Mouse (Mus musculus) hindbrain, embryonic 16.5 days (tissue): ENCODE data around the gene Cdk1. TPM values are rescaled to one million over a fixed set of nuclear protein-coding genes. Genes with fewer than 3 reads are reported as not detected.

Experiments
- ATAC-seq: fragments of 200-750 bp; cut with Nextera tagmentation; 2 replicates; pipeline ENCODE4 v1.8.0; 2017; ENCODE audit warnings: moderate TSS enrichment, moderate library complexity
- H3K27ac ChIP-seq: fragments of 300-500 bp; sonication (generic); 2 replicates; pipeline ENCODE4 v1.5.1; 2014; ENCODE audit warnings: low read depth, mild to moderate bottlenecking, control low read depth, low read length, moderate library complexity
- H3K27me3 ChIP-seq: fragments of 300-500 bp; sonication (generic); replicated peaks from 2 replicates; pipeline ENCODE4 v1.6.1; 2014; ENCODE audit warnings: low read length; ENCODE audit not compliant: control insufficient read depth, insufficient read depth
- H3K36me3 ChIP-seq: fragments of 300-500 bp; sonication (generic); 2 replicates; pipeline ENCODE4 v1.6.1; 2014; ENCODE audit warnings: mild to moderate bottlenecking, low read length, moderate library complexity, mixed read lengths; ENCODE audit not compliant: control insufficient read depth, insufficient read depth
- H3K4me1 ChIP-seq: fragments of 300-500 bp; sonication (generic); 2 replicates; pipeline ENCODE4 v1.6.1; 2014; ENCODE audit warnings: low read depth, low read length; ENCODE audit not compliant: control insufficient read depth, insufficient read depth
- H3K4me2 ChIP-seq: fragments of 300-500 bp; sonication (generic); 2 replicates; pipeline ENCODE4 v1.6.1; 2014; ENCODE audit warnings: mild to moderate bottlenecking, low read length, control low read depth, moderate library complexity
- H3K4me3 ChIP-seq: fragments of 300-500 bp; sonication (generic); 2 replicates; pipeline ENCODE4 v1.5.1; 2014; ENCODE audit warnings: mild to moderate bottlenecking, low read length, control low read depth, moderate library complexity
- H3K9ac ChIP-seq: fragments of 300-500 bp; sonication (generic); 2 replicates; pipeline ENCODE4 v1.6.1; 2014; ENCODE audit warnings: low read depth, mild to moderate bottlenecking, control low read depth, low read length, moderate library complexity
- H3K9me3 ChIP-seq: fragments of 300-500 bp; sonication (generic); 2 replicates; pipeline ENCODE4 v1.6.1; 2014; ENCODE audit warnings: mild to moderate bottlenecking, low read length, moderate library complexity; ENCODE audit not compliant: control insufficient read depth
- WGBS: fragments of 180-500 bp; shearing (Covaris S2); extraction: QIAGEN DNeasy Blood & Tissue Kit; methylation state at CpG from one replicate; pipeline ENCODE4 v1.1.7; 2014; 5-methylcytosine and 5-hydroxymethylcytosine counted together
- polyA plus RNA-seq: library from polyadenylated mRNA; unstranded; fragments of >200 nt; fragmentation: Nextera tagmentation; extraction: Ambion mirVana; gene quantifications from 2 replicates; pipeline ENCODE4 v1.2.1, GENCODE M21; 2015

Gene Cdk1
- polyA plus RNA-seq = 82.9 and 89.3 TPM in 2 replicates

DNA sequence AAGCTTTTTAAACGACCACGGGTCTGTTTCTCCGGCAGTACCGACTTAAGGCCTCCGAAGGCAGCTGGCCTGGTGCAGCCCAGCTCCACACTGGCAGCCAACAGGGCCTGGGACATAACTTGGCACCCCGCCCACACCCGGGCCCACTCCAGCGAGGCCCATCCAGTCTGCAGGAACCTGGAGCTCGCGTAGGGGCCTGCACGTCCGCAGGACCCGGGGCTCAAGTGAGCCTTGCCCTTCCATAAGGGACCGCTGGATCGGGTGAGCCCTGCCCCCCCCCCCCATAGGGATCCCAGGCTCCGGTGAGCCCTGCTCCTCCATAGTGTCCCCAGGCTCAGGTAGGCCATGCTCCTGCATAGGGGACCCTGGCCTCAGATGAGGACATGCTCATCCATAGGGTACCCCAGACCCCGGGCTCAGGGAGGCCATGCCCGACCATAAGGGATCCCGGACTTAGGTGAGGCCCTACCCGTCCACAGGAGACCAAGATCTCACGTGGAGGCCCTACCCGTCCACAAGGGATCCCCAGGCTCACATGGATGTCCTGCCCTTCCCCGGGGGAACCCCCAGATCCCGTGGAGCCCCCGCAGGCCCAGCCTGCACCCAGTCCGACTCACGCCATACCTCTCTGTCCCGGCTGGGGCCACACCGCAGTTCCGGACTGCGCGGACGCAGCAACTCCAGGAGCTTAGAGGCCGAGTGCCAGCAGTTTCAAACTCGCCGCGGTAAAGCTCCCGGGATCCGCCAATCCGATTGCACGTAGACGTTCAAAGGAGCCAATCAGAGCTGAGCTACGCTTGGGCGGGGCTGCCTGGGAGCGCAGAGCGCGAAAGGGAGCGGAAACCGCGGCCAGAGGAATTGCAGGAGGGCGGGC, at the start of gene Cdk1:
Cdk1 (minus strand) TSS at position 727 of the 874 bp plus-strand sequence.
- no peaks in the 10 kb centered on the region for H3K9me3 ChIP-seq
- peak within 1 kb of the TSS; percentile 71 for H3K9ac ChIP-seq
- under 1% methylated on average over 50 of the region's 51 CpGs for WGBS
- no peaks in the 10 kb centered on the region for H3K27me3 ChIP-seq
- peak within 1 kb of the TSS; percentile 99 for H3K4me2 ChIP-seq
- H3K36me3 ChIP-seq = no peaks in the 10 kb centered on the region
- H3K27ac ChIP-seq = peak within 1 kb of the TSS; percentile 41
- peaks cover 10% of the 10 kb centered on the region for H3K4me1 ChIP-seq
- ATAC-seq = peak; percentile 97
- H3K4me3 ChIP-seq = peak within 1 kb of the TSS; percentile 67

DNA sequence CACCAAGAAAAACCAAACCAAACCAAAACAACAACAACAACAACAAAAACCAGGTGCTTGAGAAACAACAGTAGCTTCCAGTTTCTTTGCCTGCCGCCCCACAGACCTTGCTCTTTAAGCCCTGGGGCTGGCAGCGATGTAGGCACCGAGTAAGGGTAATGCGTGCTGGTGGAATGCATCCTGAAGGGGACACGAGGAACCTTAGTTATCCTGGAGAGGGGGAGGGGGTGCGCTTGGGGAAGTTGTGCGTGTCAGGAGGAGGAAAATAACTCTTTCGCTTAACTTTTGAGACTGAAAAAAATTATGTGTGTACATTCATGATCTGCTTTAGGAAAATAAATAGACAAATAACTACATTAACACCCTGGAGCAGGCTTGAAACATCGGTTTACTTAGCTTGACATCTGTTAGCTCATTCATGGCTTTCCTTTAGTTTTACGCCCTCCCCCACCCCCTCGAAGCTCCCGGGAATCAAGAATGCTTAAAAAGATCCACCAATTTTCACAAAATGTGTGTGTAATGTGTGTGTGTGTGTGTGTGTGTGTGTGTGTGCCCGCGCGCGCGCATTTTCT, 47.2 kb upstream of the Cdk1 start:
- Histone ChIP-seq H3K4me3 (peak overlapping the region; percentile 53), H3K9ac (no peak overlapping the region), H3K27ac (no peak overlapping the region), H3K27me3 (peaks cover 13% of the 10 kb centered on the region), H3K9me3 (no peaks in the 10 kb centered on the region), H3K4me1 (peaks cover 19% of the 10 kb centered on the region), H3K4me2 (peak overlapping the region; percentile 99), H3K36me3 (no peaks in the 10 kb centered on the region)
- 5% methylated on average over 17 of the region's 17 CpGs for WGBS
- ATAC-seq = no peak

DNA sequence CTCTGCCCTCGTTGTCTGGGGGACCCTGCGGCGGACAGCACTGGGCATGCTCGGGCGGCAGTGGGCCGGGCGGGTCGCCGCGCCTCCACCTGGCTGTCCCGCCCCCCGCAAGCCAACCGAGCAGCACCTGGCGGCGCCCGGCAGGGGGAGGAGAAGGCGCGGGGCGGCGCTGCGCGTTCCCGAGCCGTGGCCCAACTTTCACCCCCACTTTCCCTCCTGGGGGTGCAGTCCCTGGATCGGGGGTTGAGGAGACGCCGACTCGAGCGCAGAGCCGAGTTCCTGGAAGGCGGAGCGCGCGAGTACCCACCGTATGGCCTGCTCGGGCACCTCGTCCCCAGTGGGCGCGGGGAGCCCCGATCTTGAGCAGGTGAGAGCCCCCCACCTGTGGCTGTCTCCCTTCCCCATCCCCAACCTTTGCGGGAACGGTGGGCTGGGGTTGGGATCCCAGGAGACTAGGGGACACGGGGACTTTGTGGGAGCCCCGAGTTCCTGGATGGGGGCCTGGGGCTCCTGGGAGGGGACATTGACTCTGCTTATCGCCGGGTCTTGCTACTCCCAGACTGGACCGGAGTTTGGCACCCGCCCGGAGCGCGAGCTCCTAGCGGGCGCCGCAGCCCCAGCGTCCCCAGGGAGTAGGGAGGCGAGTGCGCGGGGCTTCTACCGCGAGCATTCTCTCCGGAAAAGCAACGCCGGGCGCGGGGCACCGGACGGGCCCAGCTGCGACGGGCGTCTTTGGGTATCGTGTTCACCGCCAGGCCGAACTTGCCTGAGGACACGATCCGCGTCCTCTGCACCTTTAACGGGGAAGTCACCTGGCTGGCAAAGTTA, 46.2 kb upstream of the Cdk1 start, which contains the start of gene Ank3:
Ank3 (plus strand) TSS at position 11 of the 828 bp plus-strand sequence.
- WGBS = 1% methylated on average over 58 of the region's 77 CpGs
- Histone ChIP-seq H3K27me3 (peaks cover 13% of the 10 kb centered on the region), H3K9me3 (no peaks in the 10 kb centered on the region), H3K9ac (peak within 1 kb of the TSS; percentile 59), H3K27ac (no peak within 1 kb of the TSS), H3K4me3 (peak within 1 kb of the TSS; percentile 53), H3K4me2 (peak within 1 kb of the TSS; percentile 99), H3K4me1 (peaks cover 19% of the 10 kb centered on the region), H3K36me3 (no peaks in the 10 kb centered on the region)
- ATAC-seq = peak; percentile 56; the same call in 1 of the 2 replicates

DNA sequence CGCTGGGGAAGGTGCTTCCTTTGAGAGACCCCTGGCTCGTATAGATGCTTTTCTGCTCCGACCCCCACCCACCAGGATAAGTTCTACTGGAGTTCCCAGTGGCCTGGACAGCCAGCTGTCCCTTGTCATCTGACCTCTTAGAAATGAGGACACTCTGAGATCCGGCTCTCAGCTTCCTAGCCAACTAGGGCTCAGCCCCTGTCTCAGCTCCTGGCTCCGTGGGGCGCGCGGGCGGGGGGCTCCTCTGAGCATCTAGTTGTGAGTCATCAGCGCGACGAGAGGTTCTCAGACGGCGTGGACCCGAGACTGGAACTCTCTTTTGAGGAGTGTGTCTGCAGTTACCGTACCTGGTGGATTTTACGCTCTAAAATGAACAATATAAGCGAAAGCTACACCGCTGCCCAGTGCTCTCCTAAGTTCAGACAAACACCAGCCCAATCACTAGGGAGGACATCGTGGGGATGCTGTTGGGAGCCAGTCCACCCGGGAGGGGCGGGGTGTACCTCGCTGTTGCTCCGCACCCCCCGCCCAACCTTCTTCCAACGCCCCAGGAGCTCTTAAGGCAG, 45.5 kb upstream of the Cdk1 start:
- no peaks in the 10 kb centered on the region for H3K9me3 ChIP-seq
- peak overlapping the region; percentile 53 for H3K4me3 ChIP-seq
- H3K4me2 ChIP-seq = peak overlapping the region; percentile 99
- peaks cover 19% of the 10 kb centered on the region for H3K4me1 ChIP-seq
- H3K9ac ChIP-seq = peak overlapping the region; percentile 59
- peaks cover 13% of the 10 kb centered on the region for H3K27me3 ChIP-seq
- H3K36me3 ChIP-seq = no peaks in the 10 kb centered on the region
- no peak overlapping the region for H3K27ac ChIP-seq
- WGBS = under 1% methylated on average over 26 of the region's 26 CpGs
- ATAC-seq = peak; percentile 48

DNA sequence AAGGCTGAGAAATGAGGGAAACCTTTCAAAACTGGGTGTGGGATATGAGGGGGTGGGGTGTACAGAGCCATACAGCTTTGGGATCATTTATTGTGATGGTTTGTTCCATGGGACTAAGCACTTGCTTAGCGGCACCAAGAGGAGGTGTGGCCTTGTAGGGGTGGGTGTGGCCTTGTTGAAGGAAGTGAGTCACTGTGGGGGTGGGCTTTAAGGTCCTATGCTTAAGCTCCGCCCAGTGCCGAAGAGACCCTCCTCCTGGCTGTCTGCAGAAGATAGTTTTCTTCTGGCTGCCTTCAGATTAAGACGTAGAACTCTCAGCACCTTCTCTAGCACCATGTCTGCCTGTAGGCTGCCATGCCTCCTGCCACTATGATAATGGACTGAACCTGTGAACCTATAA, 36.8 kb upstream of the Cdk1 start:
- no peaks in the 10 kb centered on the region for H3K36me3 ChIP-seq
- H3K9me3 ChIP-seq = no peaks in the 10 kb centered on the region
- no peak overlapping the region for H3K4me3 ChIP-seq
- no peaks in the 10 kb centered on the region for H3K27me3 ChIP-seq
- WGBS = 94% methylated on average over 4 of the region's 4 CpGs
- no peak for ATAC-seq
- H3K9ac ChIP-seq = no peak overlapping the region
- no peak overlapping the region for H3K4me2 ChIP-seq
- H3K27ac ChIP-seq = no peak overlapping the region
- H3K4me1 ChIP-seq = no peaks in the 10 kb centered on the region

DNA sequence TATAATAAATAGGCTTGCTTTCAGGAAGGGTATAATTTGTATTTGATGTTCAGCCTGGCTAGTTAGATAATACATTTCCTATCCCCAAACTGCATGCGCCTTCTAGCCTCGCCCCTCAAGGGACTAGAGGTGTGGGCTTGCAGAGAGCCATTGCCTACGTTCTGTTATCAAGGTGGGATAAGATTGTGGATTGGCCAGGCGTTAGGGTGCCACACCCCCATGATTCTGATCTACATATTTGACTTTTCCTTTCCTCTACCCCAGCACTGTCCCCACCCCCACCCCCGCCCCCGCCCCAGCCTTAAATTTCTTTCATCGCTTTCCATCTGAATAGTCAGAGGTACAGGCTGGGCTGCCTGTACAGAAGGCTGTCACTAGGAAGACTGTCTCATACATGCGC, 34.0 kb upstream of the Cdk1 start:
- no peaks in the 10 kb centered on the region for H3K4me1 ChIP-seq
- H3K36me3 ChIP-seq = no peaks in the 10 kb centered on the region
- WGBS = 80% methylated on average over 8 of the region's 8 CpGs
- no peaks in the 10 kb centered on the region for H3K9me3 ChIP-seq
- no peak overlapping the region for H3K9ac ChIP-seq
- H3K4me2 ChIP-seq = no peak overlapping the region
- H3K27ac ChIP-seq = no peak overlapping the region
- H3K27me3 ChIP-seq = no peaks in the 10 kb centered on the region
- no peak overlapping the region for H3K4me3 ChIP-seq
- no peak for ATAC-seq

DNA sequence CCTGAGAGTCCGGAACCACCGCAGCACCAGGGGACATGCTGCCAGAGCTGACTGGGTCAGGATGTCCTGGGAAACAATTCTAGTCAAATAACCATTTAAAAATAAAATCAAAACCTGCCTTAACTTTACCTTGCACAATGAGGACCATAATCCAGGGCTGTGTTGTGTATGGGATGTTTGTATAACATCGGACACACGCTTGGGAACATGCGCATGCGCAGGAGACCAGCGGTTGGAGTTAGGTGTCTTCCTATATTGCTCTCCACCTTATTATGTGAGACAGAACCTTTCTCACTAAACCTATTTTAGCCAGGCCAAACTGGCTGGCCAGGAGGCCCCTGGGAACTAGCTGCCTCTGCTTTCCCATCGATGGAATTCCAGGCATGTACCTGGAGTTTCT, 32.4 kb upstream of the Cdk1 start:
- no peak overlapping the region for H3K4me3 ChIP-seq
- H3K4me1 ChIP-seq = no peaks in the 10 kb centered on the region
- no peak overlapping the region for H3K4me2 ChIP-seq
- H3K9ac ChIP-seq = no peak overlapping the region
- H3K27me3 ChIP-seq = no peaks in the 10 kb centered on the region
- H3K27ac ChIP-seq = no peak overlapping the region
- H3K36me3 ChIP-seq = no peaks in the 10 kb centered on the region
- H3K9me3 ChIP-seq = no peaks in the 10 kb centered on the region
- 93% methylated on average over 8 of the region's 8 CpGs for WGBS
- no peak for ATAC-seq

DNA sequence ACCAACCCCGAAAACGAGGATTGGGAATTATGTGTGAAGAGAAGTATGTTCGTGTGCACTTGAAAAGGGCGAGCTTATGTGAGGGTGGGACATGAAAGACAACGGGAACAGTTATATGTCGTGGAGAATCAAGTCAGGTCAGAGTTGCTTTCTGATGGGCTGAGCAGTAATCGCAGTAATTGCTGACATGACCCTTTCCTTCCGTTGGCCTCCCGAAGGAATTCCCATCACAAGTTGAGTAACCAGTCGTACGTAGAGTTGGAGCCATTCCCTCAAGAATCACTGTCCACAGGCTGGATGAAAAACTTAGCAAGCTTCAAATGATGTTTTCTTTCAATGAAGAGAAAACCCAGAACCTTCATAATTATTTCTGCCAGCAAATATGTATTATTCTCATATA, 31.9 kb upstream of the Cdk1 start:
- 81% methylated on average over 11 of the region's 11 CpGs for WGBS
- Histone ChIP-seq H3K4me3 (no peak overlapping the region), H3K4me2 (no peak overlapping the region), H3K4me1 (no peaks in the 10 kb centered on the region), H3K27ac (no peak overlapping the region), H3K9me3 (no peaks in the 10 kb centered on the region), H3K36me3 (no peaks in the 10 kb centered on the region), H3K9ac (no peak overlapping the region), H3K27me3 (no peaks in the 10 kb centered on the region)
- no peak for ATAC-seq
